Mouse (Mus musculus): ENCODE data around the gene Atp1a4.

DNA sequence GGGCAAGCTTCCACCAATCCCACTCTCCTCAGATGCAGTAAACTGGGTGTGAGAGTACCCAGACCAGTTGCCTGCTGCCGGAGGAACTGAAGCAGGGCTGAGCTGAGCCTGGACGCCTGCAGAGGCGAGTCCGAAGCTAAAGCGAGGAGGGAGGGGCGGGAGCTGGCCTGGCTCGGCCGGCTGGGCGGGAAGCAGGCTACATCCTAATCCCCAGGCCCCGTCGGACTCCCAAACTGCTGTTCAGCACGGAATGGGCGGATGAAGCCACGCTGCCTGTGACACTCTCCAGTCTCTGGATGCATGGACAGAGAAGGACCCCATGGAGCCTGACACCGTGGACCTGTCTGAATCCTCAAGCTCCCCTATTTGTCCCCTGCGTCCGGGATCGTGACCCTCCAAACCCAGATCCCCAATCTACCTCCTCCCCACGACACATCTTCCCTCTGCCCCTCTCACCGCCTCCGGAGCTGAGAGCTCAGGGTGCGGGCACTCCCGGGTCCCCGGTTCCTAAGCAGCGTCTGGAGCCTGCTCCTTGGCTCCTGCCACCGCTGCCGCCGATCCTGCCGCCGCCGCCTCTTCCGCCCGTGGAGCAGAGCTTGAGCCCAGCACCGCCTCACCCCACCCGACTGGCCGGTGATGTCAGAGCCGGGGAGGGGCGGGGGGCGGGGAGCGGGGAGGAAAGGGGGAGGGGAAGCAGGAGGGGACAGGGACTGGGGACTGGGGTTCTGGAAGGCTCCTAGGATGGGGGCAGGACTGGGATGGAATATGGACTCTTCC is 51.9 kb downstream of the Atp1a4 start, which contains the start of gene Pea15a:
- peak; percentile 63 for TF ChIP-seq POLR2A (IDR thresholded peaks at IDR 0.05; ENCODE audit: low read depth, low read length)
- no peak for TF ChIP-seq CTCF (conservative IDR thresholded peaks at IDR 0.05; ENCODE audit: insufficient read depth, insufficient read length, low read depth, low read length)

All from kidney, adult 2 months (tissue).